Mouse (Mus musculus): ENCODE results near the gene Gm20696.
A peak's percentile ranks its signal among the peaks of the same experiment; 100 is the strongest.

Gene Gm20696

GRCm38 (mm10) chr6:99624542-99624941 is 42.1 kb downstream of the Gm20696 start:
- no peak for DNase-seq (ENCODE audit: low read depth, low spot score)

GRCm38 (mm10) chr6:99623641-99624040 is 43.0 kb downstream of the Gm20696 start:
- no peak for DNase-seq (ENCODE audit: low read depth, low spot score)

- no peak for DNase-seq (ENCODE audit: low read depth, low spot score)
Measured at GRCm38 (mm10) chr6:99621167-99621566, 45.4 kb downstream of the Gm20696 start.

GRCm38 (mm10) chr6:99620471-99620870 is 46.1 kb downstream of the Gm20696 start:
- no peak for DNase-seq (ENCODE audit: low read depth, low spot score)

- DNase-seq (ENCODE audit: low read depth, low spot score) = no peak
Measured at GRCm38 (mm10) chr6:99619964-99620363, 46.6 kb downstream of the Gm20696 start.

- DNase-seq (ENCODE audit: low read depth, low spot score) = no peak
Measured at GRCm38 (mm10) chr6:99619466-99619865, 47.1 kb downstream of the Gm20696 start.

GRCm38 (mm10) chr6:99617867-99618266 is 48.7 kb downstream of the Gm20696 start:
- DNase-seq (ENCODE audit: low read depth, low spot score) = no peak

- DNase-seq (ENCODE audit: low read depth, low spot score) = no peak
Measured at GRCm38 (mm10) chr6:99617415-99617814, 49.2 kb downstream of the Gm20696 start.

GRCm38 (mm10) chr6:99615272-99615751 is 51.3 kb downstream of the Gm20696 start:
- DNase-seq (ENCODE audit: low read depth, low spot score) = no peak

GRCm38 (mm10) chr6:99614566-99615271 is 51.9 kb downstream of the Gm20696 start:
- no peak for DNase-seq (ENCODE audit: low read depth, low spot score)

GRCm38 (mm10) chr6:99611866-99612265 is 54.7 kb downstream of the Gm20696 start:
- no peak for DNase-seq (ENCODE audit: low read depth, low spot score)

- no peak for DNase-seq (ENCODE audit: low read depth, low spot score)
Measured at GRCm38 (mm10) chr6:99610454-99611427, 55.9 kb downstream of the Gm20696 start.

GRCm38 (mm10) chr6:99606079-99606478 is 60.5 kb downstream of the Gm20696 start:
- no peak for DNase-seq (ENCODE audit: low read depth, low spot score)

- DNase-seq (ENCODE audit: low read depth, low spot score) = no peak
Measured at GRCm38 (mm10) chr6:99604758-99605157, 61.8 kb downstream of the Gm20696 start.

GRCm38 (mm10) chr6:99602434-99602833 is 64.2 kb downstream of the Gm20696 start:
- no peak for DNase-seq (ENCODE audit: low read depth, low spot score)

- DNase-seq (ENCODE audit: low read depth, low spot score) = no peak
Measured at GRCm38 (mm10) chr6:99600886-99601285, 65.7 kb downstream of the Gm20696 start.

- DNase-seq (ENCODE audit: low read depth, low spot score) = peak; percentile 54
Measured at GRCm38 (mm10) chr6:99600168-99600793, 66.3 kb downstream of the Gm20696 start.

- no peak for DNase-seq (ENCODE audit: low read depth, low spot score)
Measured at GRCm38 (mm10) chr6:99599651-99600050, 66.9 kb downstream of the Gm20696 start.

GRCm38 (mm10) chr6:99599229-99599628 is 67.4 kb downstream of the Gm20696 start:
- no peak for DNase-seq (ENCODE audit: low read depth, low spot score)

- no peak for DNase-seq (ENCODE audit: low read depth, low spot score)
Measured at GRCm38 (mm10) chr6:99577040-99577439, 89.6 kb downstream of the Gm20696 start.

- DNase-seq (ENCODE audit: low read depth, low spot score) = no peak
Measured at GRCm38 (mm10) chr6:99575633-99576032, 91.0 kb downstream of the Gm20696 start.

GRCm38 (mm10) chr6:99573343-99573742 is 93.3 kb downstream of the Gm20696 start:
- no peak for DNase-seq (ENCODE audit: low read depth, low spot score)

Measured in embryo, embryonic 11.5 days (tissue).